Mouse (Mus musculus) intestine, postnatal 0 days (tissue): ENCODE results near the gene Gpr165. TPM values are rescaled to one million over a fixed set of nuclear protein-coding genes. Genes with fewer than 3 reads are reported as not detected.
A peak's percentile ranks its signal among the peaks of the same experiment; 100 is the strongest.

ENCODE experiments used
- ATAC-seq: fragments of 200-750 bp; cut with Nextera tagmentation; 2 replicates; pipeline ENCODE4 v1.8.0; 2017; ENCODE audit warnings: mild to moderate bottlenecking, moderate TSS enrichment, moderate library complexity
- H3K27ac ChIP-seq: fragments of 300-500 bp; sonication (generic); 2 replicates; pipeline ENCODE4 v1.5.1; 2014; ENCODE audit warnings: mild to moderate bottlenecking, low read depth, low read length, moderate library complexity
- H3K27me3 ChIP-seq: fragments of 300-500 bp; sonication (generic); replicated peaks from 2 replicates; pipeline ENCODE4 v1.6.1; 2014; ENCODE audit warnings: low read length, mixed read lengths; ENCODE audit not compliant: control insufficient read depth, insufficient read depth
- H3K36me3 ChIP-seq: fragments of 300-500 bp; sonication (generic); 2 replicates; pipeline ENCODE4 v1.6.1; 2014; ENCODE audit warnings: mild to moderate bottlenecking, moderate library complexity; ENCODE audit not compliant: control insufficient read depth, insufficient read depth
- H3K4me1 ChIP-seq: fragments of 300-500 bp; sonication (generic); replicated peaks from 2 replicates; pipeline ENCODE4 v1.6.1; 2014; ENCODE audit warnings: antibody characterized with exemption, low read length, mixed read lengths; ENCODE audit not compliant: control insufficient read depth, insufficient read depth
- H3K4me2 ChIP-seq: fragments of 300-500 bp; sonication (generic); replicated peaks from 2 replicates; pipeline ENCODE4 v1.6.1; 2014; ENCODE audit warnings: low read depth, mild to moderate bottlenecking, moderate library complexity
- H3K4me3 ChIP-seq: fragments of 300-500 bp; sonication (generic); 2 replicates; pipeline ENCODE4 v1.5.1; 2014; ENCODE audit warnings: low read depth, low read length
- H3K9ac ChIP-seq: fragments of 300-500 bp; sonication (generic); 2 replicates; pipeline ENCODE4 v1.6.1; 2014; ENCODE audit warnings: mild to moderate bottlenecking, low read depth, low read length
- H3K9me3 ChIP-seq: fragments of 300-500 bp; sonication (generic); 2 replicates; pipeline ENCODE4 v1.6.1; 2016; ENCODE audit warnings: mixed run types; ENCODE audit not compliant: control insufficient read depth
- CTCF ChIP-seq: sonication (generic); IDR thresholded peaks from 2 replicates; pipeline ENCODE4 v1.5.1; 2016; ENCODE audit warnings: low read depth, mild to moderate bottlenecking, control low read depth, antibody characterized with exemption, moderate library complexity
- WGBS: fragments of 180-500 bp; shearing (Covaris S2); extraction: QIAGEN DNeasy Blood & Tissue Kit; methylation state at CpG from one replicate; pipeline ENCODE4 v1.1.7; 2014; 5-methylcytosine and 5-hydroxymethylcytosine counted together
- polyA plus RNA-seq: library from polyadenylated mRNA; unstranded; fragments of >200 nt; fragmentation: Nextera tagmentation; extraction: Ambion mirVana; gene quantifications from 2 replicates; pipeline ENCODE4 v1.2.1, GENCODE M21; 2015

The Gpr165 gene
- polyA plus RNA-seq, result 0.04 and 0.10 TPM in 2 replicates

DNA sequence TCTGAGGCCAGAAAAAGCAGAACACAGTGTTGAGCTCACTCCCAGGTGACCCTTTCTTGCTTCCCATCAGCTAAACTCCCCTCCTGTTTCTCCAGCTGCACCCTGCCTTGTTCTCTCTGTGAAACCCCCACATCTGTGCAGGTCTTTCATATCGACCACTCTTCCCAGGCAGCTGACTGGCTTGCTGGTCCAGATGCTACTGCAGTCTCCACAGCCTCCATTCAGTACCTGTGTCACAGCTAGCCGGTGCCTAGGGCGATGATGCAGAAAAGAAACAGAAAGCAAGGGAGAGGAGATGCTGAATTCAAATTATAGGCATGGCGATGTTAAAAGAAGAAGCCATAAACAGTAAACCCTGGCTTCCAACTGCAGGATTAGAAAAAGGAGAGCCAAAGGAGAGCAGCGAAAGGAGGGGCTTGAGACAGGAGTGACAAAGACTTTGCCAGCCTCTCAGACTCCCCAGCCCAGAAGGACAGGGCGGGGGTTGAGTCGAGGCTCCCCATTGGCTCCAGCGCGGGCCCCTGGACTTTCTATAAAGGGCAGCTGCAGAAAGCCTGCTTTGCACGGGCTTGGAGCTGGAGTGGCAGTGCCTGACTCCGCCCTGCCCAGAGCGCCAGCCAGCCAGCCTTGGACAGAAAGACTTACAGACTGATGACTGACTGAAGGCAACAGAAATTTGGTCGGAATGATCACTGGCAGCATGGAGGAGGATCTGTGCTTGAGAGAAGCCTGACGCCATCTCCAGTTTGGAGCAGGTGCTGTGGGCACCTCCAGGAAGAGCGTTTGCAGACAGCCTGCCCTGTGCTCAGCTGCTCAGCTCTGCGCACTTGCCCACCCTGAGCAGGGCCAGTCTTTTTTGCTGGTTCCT is at the start of gene Gpr165:
TSS of gene Gpr165 (plus strand) at position 535 of the 868 bp plus-strand sequence.
- no peaks in the 10 kb centered on the region for H3K36me3 ChIP-seq
- no peak within 1 kb of the TSS for H3K9ac ChIP-seq
- peak; percentile 67 for ATAC-seq
- peak within 1 kb of the TSS; percentile 21 for H3K4me3 ChIP-seq
- WGBS, result 28% methylated on average over 16 of the region's 16 CpGs
- H3K4me1 ChIP-seq, result no peaks in the 10 kb centered on the region
- H3K4me2 ChIP-seq, result peak within 1 kb of the TSS; percentile 52
- TF ChIP-seq CTCF, result no peak
- H3K27ac ChIP-seq, result no peak within 1 kb of the TSS
- H3K27me3 ChIP-seq, result no peaks in the 10 kb centered on the region
- H3K9me3 ChIP-seq, result no peaks in the 10 kb centered on the region

DNA sequence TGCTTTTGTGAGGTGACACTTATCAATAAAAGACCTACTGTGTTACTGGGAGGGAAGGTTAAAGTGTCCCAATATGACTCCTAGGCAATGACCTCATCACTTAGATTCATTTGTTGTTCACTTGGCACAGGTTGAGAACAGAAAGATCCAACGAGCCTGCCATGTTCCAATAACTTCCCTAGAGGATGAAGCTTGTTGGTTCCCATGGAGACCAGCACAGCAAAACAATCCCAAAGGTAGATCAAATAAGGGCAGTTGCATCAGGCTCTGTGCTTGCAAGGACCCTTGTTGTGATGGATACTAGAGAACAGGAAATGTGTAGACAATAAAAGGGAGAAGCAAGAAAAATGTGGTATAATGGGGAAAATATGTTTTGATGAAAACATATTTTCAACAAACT is 38.4 kb upstream of the Gpr165 start:
- Histone ChIP-seq H3K27ac (no peak overlapping the region), H3K4me3 (no peak overlapping the region), H3K9me3 (no peaks in the 10 kb centered on the region), H3K9ac (no peak overlapping the region), H3K27me3 (no peaks in the 10 kb centered on the region), H3K4me1 (no peaks in the 10 kb centered on the region), H3K4me2 (no peak overlapping the region), H3K36me3 (no peaks in the 10 kb centered on the region)
- no peak for ATAC-seq
- TF ChIP-seq CTCF, result no peak
- 48% methylated on average over 1 of the region's 1 CpGs for WGBS
